Mouse (Mus musculus) MEL (cell line): ENCODE data around the gene Neu1.

Source experiments
- BHLHE40 ChIP-seq: IDR thresholded peaks from 2 replicates; pipeline ENCODE4 v1.6.1; 2012; ENCODE audit warnings: low read depth, mild to moderate bottlenecking, inconsistent platforms, low read length, improper control_type of control experiment, borderline replicate concordance
- CHD2 ChIP-seq: IDR thresholded peaks from 2 replicates; pipeline ENCODE4 v1.6.1; 2011; ENCODE audit warnings: low read length, improper control_type of control experiment
- CTCF ChIP-seq, 3 experiments: IDR thresholded peaks in 2 of 3; conservative IDR thresholded peaks in 1 of 3; 2 replicates each; pipeline ENCODE4 v1.5.1; 2011 to 2012; ENCODE audit warnings: low read length in 3 of 3, low read depth in 2 of 3, mild to moderate bottlenecking in 2 of 3, improper control_type of control experiment in 1 of 3, inconsistent platforms in 1 of 3, mixed read lengths in 1 of 3, moderate library complexity in 1 of 3; ENCODE audit not compliant: control insufficient read depth in 1 of 3, insufficient read depth in 1 of 3, poor library complexity in 1 of 3, severe bottlenecking in 1 of 3
- EP300 ChIP-seq, 2 experiments: IDR thresholded peaks; 2 replicates each; pipeline ENCODE4 v1.6.1; 2011; ENCODE audit warnings: improper control_type of control experiment in 2 of 2, low read length in 2 of 2, low read depth in 1 of 2, mild to moderate bottlenecking in 1 of 2
- GATA1 ChIP-seq: IDR thresholded peaks from 2 replicates; pipeline ENCODE4 v1.6.1; 2011; ENCODE audit warnings: low read depth, low read length, improper control_type of control experiment
- MAZ ChIP-seq: IDR thresholded peaks from 2 replicates; pipeline ENCODE4 v1.6.1; 2012; ENCODE audit warnings: low read depth, mild to moderate bottlenecking, inconsistent platforms, low read length, improper control_type of control experiment
- MYC ChIP-seq: IDR thresholded peaks from 2 replicates; pipeline ENCODE4 v1.6.1; 2011; ENCODE audit warnings: low read depth, mild to moderate bottlenecking, low read length, improper control_type of control experiment, moderate library complexity
- SIN3A ChIP-seq: IDR thresholded peaks from 2 replicates; pipeline ENCODE4 v1.6.1; 2012; ENCODE audit warnings: low read length, improper control_type of control experiment, inconsistent platforms
- TBP ChIP-seq: IDR thresholded peaks from 2 replicates; pipeline ENCODE4 v1.8.0; 2011; ENCODE audit warnings: low read depth, low read length, improper control_type of control experiment
- ZKSCAN1 ChIP-seq: IDR thresholded peaks from 2 replicates; pipeline ENCODE4 v1.6.1; 2012; ENCODE audit warnings: low read depth, mild to moderate bottlenecking, inconsistent platforms, low read length, improper control_type of control experiment, moderate library complexity

DNA sequence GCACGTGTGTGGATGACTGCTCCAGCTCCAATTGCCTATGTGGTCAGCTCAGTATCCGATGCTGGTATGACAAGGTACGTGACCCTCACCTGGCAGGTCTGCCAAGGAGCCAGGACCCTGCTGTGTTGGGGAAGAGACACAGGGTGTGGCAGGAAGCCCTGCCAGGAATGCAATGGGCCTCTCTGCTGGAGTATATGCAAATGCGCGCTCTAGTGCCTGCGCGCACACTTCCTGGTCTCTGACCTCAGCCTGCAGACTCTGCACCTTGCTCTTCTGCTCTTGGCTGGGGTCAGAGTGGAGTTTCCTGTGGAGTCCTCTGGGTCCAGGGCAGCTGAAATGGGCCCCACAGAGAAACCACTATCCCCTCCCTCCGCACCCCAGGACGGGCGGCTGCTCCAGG is 20.1 kb upstream of the Neu1 start:
- TF ChIP-seq CHD2 (no peak), CTCF (IDR thresholded peaks at IDR 0.05 in 2 of 3, conservative IDR thresholded peaks at IDR 0.05 in 1 of 3; ENCODE audit: control insufficient read depth in 1 of 3, insufficient read depth in 1 of 3, low read depth in 2 of 3, low read length in 3 of 3, poor library complexity in 1 of 3, severe bottlenecking in 1 of 3) (no peak), BHLHE40 (no peak), GATA1 (no peak), MYC (no peak), TBP (no peak), MAZ (no peak), SIN3A (no peak), ZKSCAN1 (no peak), EP300 (IDR thresholded peaks at IDR 0.05; ENCODE audit: low read depth in 1 of 2, low read length in 2 of 2) (no peak)
